Mouse (Mus musculus): ENCODE measurements around the gene Coro1b. TPM values are rescaled to one million over a fixed set of nuclear protein-coding genes. Genes with fewer than 3 reads are reported as not detected.

Gene Coro1b
- total and polyA plus RNA-seq, 2 experiments from 2014 or later: 95.2 to 116 TPM

DNA sequence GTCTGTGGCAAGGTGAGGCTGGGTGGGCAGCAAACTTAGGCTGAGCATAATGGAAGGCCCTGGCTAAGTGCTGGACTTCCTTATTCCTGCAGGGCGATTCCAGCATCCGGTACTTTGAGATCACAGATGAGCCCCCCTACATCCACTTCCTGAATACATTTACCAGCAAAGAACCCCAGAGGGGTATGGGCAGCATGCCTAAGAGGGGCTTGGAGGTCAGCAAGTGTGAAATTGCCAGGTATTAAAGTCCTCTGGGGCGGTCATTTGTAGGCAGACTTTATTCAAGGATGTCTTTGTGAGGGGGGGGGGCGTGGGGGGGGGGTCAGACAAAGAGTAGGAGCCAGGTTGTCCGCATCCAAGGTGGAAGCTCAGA, 3.1 kb downstream of the Coro1b start:
- H3K4me1 ChIP-seq (ENCODE audit: insufficient read depth, low read length): peaks cover 7% of the 10 kb centered on the region; the same call in 1 of the 2 replicates
- no peaks in the 10 kb centered on the region for H3K27me3 ChIP-seq (ENCODE audit: insufficient read depth, low read length)
- peaks cover 34% of the 10 kb centered on the region for H3K36me3 ChIP-seq (ENCODE audit: insufficient read depth, low read length)
- 81% methylated on average over 5 of the region's 5 CpGs for WGBS
- no peaks in the 10 kb centered on the region for H3K9me3 ChIP-seq (ENCODE audit: low read length)
- DNase-seq (ENCODE audit: low spot score) (no peak), ATAC-seq (ENCODE audit: low FRiP score) (no peak)
- H3K4me2 ChIP-seq (ENCODE audit: low read depth, low read length, poor library complexity, severe bottlenecking): no peak overlapping the region
- TF ChIP-seq CTCF (IDR thresholded peaks at IDR 0.05): no peak
- H3K27ac ChIP-seq (ENCODE audit: low read depth, low read length): no peak overlapping the region
- no peak overlapping the region for H3K9ac ChIP-seq (replicated peaks; ENCODE audit: low read length, poor library complexity, severe bottlenecking)
- H3K4me3 ChIP-seq (ENCODE audit: low read depth, low read length): no peak overlapping the region

DNA sequence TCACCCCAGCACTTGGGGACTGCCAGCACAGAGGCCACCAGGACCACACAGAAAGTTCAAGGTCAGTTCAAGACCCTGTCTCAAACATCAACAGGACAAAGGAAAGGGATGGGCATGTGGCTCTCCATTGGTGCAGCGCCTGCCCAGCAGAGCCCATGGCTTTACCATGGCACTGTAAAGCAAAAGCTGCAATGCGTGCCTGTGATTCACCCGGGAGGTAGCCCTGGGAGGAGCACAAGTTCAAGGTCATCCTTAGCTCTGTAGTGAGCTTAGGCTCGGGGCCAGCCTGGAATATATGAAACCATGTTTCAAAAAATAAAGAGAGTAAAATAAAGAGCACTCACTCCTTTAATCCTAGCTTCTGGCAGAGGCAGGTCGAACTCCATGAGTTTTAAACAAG, 3.5 kb downstream of the Coro1b start:
- DNase-seq (ENCODE audit: low spot score) (no peak), ATAC-seq (ENCODE audit: low FRiP score) (no peak)
- Histone ChIP-seq H3K27ac (ENCODE audit: low read depth, low read length) (no peak overlapping the region), H3K9me3 (ENCODE audit: low read length) (no peaks in the 10 kb centered on the region), H3K4me2 (ENCODE audit: low read depth, low read length, poor library complexity, severe bottlenecking) (no peak overlapping the region), H3K4me3 (ENCODE audit: low read depth, low read length) (no peak overlapping the region), H3K27me3 (ENCODE audit: insufficient read depth, low read length) (no peaks in the 10 kb centered on the region), H3K36me3 (ENCODE audit: insufficient read depth, low read length) (peaks cover 38% of the 10 kb centered on the region), H3K9ac (replicated peaks; ENCODE audit: low read length, poor library complexity, severe bottlenecking) (0 out of 2 replicates have a peak overlapping the region, but pooled peaks have one; percentile 24), H3K4me1 (ENCODE audit: insufficient read depth, low read length) (peaks cover 7% of the 10 kb centered on the region; the same call in 1 of the 2 replicates)
- 89% methylated on average over 5 of the region's 5 CpGs for WGBS
- no peak for TF ChIP-seq CTCF (IDR thresholded peaks at IDR 0.05)

DNA sequence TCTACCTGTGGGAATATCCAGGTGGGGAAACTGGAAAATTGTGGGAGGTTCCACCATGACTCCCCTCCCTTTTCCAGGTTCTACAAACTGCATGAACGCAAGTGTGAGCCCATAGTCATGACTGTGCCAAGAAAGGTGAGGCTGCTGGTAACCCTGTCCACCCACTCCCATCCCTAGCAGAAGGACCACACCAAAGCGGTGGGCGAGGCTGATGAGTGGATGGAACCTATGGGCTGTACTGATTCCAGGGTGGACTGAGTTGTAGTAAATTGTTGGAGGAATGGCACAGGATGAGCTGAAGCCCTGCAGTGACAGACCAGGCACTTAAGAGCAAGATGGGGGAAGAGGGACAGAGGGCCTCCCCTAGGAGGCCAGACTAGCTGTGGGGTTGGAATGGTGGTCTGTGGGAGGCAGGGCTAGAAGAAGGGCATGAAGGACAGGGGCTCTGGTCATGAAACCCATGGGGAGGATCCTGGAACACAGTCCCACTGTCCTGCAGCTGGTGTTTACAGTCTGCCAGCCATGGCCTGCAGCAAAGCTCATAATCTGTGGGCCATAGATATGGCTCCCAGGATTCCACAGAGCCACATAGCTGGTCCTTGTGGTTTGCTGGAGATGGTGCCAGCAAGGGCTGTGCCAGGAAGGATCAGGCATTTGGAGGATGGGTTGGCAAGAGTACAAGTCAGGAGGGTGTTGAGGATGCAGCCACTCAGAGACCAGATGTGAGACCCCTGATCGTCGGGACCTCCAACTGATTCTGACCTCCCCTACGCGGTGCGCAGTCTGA, 4.2 kb downstream of the Coro1b start:
- Histone ChIP-seq H3K27me3 (ENCODE audit: insufficient read depth, low read length) (no peaks in the 10 kb centered on the region), H3K4me2 (ENCODE audit: low read depth, low read length, poor library complexity, severe bottlenecking) (no peak overlapping the region), H3K9ac (replicated peaks; ENCODE audit: low read length, poor library complexity, severe bottlenecking) (no peak overlapping the region), H3K36me3 (ENCODE audit: insufficient read depth, low read length) (peaks cover 46% of the 10 kb centered on the region), H3K4me3 (ENCODE audit: low read depth, low read length) (no peak overlapping the region), H3K4me1 (ENCODE audit: insufficient read depth, low read length) (peaks cover 7% of the 10 kb centered on the region; the same call in 1 of the 2 replicates), H3K9me3 (ENCODE audit: low read length) (no peaks in the 10 kb centered on the region), H3K27ac (ENCODE audit: low read depth, low read length) (0 out of 2 replicates have a peak overlapping the region, but pooled peaks have one; percentile 4)
- WGBS: 98% methylated on average over 8 of the region's 8 CpGs
- no peak for TF ChIP-seq CTCF (IDR thresholded peaks at IDR 0.05)
- ATAC-seq (ENCODE audit: low FRiP score) (no peak), DNase-seq (ENCODE audit: low spot score) (no peak)

DNA sequence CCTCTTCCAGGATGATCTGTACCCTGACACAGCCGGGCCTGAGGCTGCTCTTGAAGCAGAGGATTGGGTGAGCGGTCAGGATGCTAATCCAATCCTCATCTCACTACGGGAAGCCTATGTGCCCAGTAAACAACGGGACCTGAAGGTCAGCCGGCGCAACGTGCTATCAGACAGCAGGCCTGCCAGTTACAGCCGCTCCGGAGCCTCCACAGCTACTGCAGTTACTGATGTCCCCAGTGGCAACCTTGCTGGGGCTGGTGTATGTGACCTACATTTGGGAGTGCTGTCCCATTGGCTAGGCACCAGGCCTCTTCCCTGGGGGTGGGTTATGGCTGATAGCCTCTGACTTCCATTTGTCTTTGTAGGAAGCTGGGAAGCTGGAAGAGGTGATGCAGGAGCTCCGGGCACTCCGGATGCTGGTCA, 4.8 kb downstream of the Coro1b start, which contains the start of gene Ptprcap:
Gene Ptprcap (plus strand): TSS at position 373 of the 423 bp plus-strand sequence.
- Histone ChIP-seq H3K27me3 (ENCODE audit: insufficient read depth, low read length) (no peaks in the 10 kb centered on the region), H3K36me3 (ENCODE audit: insufficient read depth, low read length) (peaks cover 52% of the 10 kb centered on the region), H3K4me3 (ENCODE audit: low read depth, low read length) (no peak within 1 kb of the TSS), H3K4me2 (ENCODE audit: low read depth, low read length, poor library complexity, severe bottlenecking) (no peak within 1 kb of the TSS), H3K4me1 (ENCODE audit: insufficient read depth, low read length) (peaks cover 7% of the 10 kb centered on the region; the same call in 1 of the 2 replicates), H3K9ac (replicated peaks; ENCODE audit: low read length, poor library complexity, severe bottlenecking) (no peak within 1 kb of the TSS), H3K9me3 (ENCODE audit: low read length) (no peaks in the 10 kb centered on the region), H3K27ac (ENCODE audit: low read depth, low read length) (0 out of 2 replicates have a peak within 1 kb of the TSS, but pooled peaks have one; percentile 4)
- WGBS: 72% methylated on average over 11 of the region's 11 CpGs
- DNase-seq (ENCODE audit: low spot score): peak; percentile 33
- ATAC-seq (ENCODE audit: low FRiP score): no peak
- TF ChIP-seq CTCF (IDR thresholded peaks at IDR 0.05): no peak

DNA sequence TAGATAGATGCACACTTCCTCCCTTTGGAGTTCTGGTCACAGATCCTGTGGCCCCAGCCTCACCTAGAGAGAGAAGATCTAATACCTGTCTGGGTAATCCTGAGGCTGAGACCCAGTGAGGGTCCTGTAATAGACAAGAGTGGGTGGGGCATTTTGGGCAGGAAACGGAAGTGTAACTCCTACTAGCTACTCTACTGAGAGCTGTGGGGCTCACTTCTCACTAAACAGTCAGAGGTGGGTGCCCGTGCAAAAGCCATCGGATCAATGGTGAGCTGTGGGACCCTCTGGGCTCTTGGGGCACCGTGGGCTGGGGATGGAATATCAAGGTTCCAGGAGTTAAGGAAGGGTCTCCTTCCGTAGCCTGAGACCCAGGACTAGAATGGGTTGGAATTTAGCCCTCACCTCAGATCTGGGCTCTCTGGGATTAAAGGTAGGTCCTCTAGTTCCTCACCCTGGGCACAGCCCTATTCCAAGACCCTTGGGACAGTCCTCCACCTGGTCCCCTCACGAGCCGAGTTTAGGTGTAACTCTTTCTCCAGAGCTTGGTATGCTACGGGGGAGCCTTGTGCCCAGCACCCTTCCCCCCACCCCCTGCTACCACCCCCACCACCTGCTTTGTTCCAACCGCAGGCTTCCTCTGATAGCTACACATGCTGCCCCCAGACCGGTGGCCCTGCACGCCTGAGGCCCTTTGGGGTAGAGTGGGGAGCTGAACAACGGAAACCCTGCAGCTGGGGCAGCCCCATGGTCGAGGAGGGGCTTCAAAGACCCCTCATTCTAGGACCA, 6.2 kb downstream of the Coro1b start:
- no peak overlapping the region for H3K27ac ChIP-seq (ENCODE audit: low read depth, low read length)
- H3K4me2 ChIP-seq (ENCODE audit: low read depth, low read length, poor library complexity, severe bottlenecking): no peak overlapping the region

More for the DNA sequence above, 6.2 kb downstream of the Coro1b start:
- Histone ChIP-seq H3K27me3 (ENCODE audit: insufficient read depth, low read length) (no peaks in the 10 kb centered on the region), H3K4me1 (ENCODE audit: insufficient read depth, low read length) (peaks cover under 1% of the 10 kb centered on the region; the same call in 1 of the 2 replicates), H3K9ac (replicated peaks; ENCODE audit: low read length, poor library complexity, severe bottlenecking) (no peak overlapping the region), H3K36me3 (ENCODE audit: insufficient read depth, low read length) (peaks cover 65% of the 10 kb centered on the region), H3K9me3 (ENCODE audit: low read length) (no peaks in the 10 kb centered on the region), H3K4me3 (ENCODE audit: low read depth, low read length) (no peak overlapping the region)
- ATAC-seq (ENCODE audit: low FRiP score): no peak
- TF ChIP-seq CTCF (IDR thresholded peaks at IDR 0.05): no peak
- DNase-seq (ENCODE audit: low spot score): no peak
- 88% methylated on average over 13 of the region's 13 CpGs for WGBS

Measured in midbrain, postnatal 0 days (tissue).